Mouse (Mus musculus) myocyte (in vitro differentiated cells): ENCODE measurements around the gene Sipa1l1.

Source experiments
- CEBPB ChIP-seq: IDR thresholded peaks from 2 replicates; pipeline ENCODE4 v1.6.1; 2011; ENCODE audit warnings: mild to moderate bottlenecking, moderate library complexity; ENCODE audit not compliant: poor library complexity, insufficient read depth, severe bottlenecking
- E2F4 ChIP-seq: IDR thresholded peaks from one replicate; pipeline ENCODE4 v1.6.1; 2011; ENCODE audit warnings: mild to moderate bottlenecking, control low read depth, moderate library complexity; ENCODE audit not compliant: insufficient read depth
- MAX ChIP-seq: IDR thresholded peaks from one replicate; pipeline ENCODE4 v1.6.1; 2011; ENCODE audit warnings: low read depth, mild to moderate bottlenecking, control low read depth
- MYOD1 ChIP-seq, 3 experiments: IDR thresholded peaks; one replicate each; pipeline ENCODE4 v1.6.1; 2011; ENCODE audit warnings: control low read depth in 2 of 3, low read depth in 2 of 3, mild to moderate bottlenecking in 2 of 3, moderate library complexity in 1 of 3; ENCODE audit not compliant: insufficient read length in 2 of 3, control insufficient read depth in 1 of 3
- MYOG ChIP-seq, 3 experiments: IDR thresholded peaks; one replicate each; pipeline ENCODE4 v1.6.1; 2011; ENCODE audit warnings: control low read depth in 2 of 3, low read depth in 2 of 3, mild to moderate bottlenecking in 2 of 3; ENCODE audit not compliant: insufficient read length in 2 of 3, control insufficient read depth in 1 of 3, insufficient read depth in 1 of 3
- POLR2A ChIP-seq: IDR thresholded peaks from one replicate; pipeline ENCODE4 v1.6.1; 2011; ENCODE audit warnings: low read depth, mild to moderate bottlenecking, control low read depth, moderate library complexity; ENCODE audit not compliant: insufficient read length
- POLR2AphosphoS2 ChIP-seq: IDR thresholded peaks from one replicate; pipeline ENCODE4 v1.6.1; 2011; ENCODE audit warnings: low read depth, control low read depth; ENCODE audit not compliant: insufficient read length
- REST ChIP-seq: IDR thresholded peaks from one replicate; pipeline ENCODE4 v1.6.1; 2011; ENCODE audit warnings: mild to moderate bottlenecking, control low read depth, moderate library complexity; ENCODE audit not compliant: insufficient read depth, insufficient read length
- SRF ChIP-seq: IDR thresholded peaks from one replicate; pipeline ENCODE4 v1.6.1; 2011; ENCODE audit warnings: low read depth; ENCODE audit not compliant: control insufficient read depth, insufficient read length
- TCF12 ChIP-seq: IDR thresholded peaks from one replicate; pipeline ENCODE4 v1.6.1; 2011; ENCODE audit warnings: mild to moderate bottlenecking, control low read depth; ENCODE audit not compliant: poor library complexity, insufficient read depth, severe bottlenecking
- TCF3 ChIP-seq: IDR thresholded peaks from one replicate; pipeline ENCODE4 v1.6.1; 2011; ENCODE audit warnings: low read depth, control low read depth; ENCODE audit not compliant: insufficient read length
- USF1 ChIP-seq: IDR thresholded peaks from one replicate; pipeline ENCODE4 v1.6.1; 2011; ENCODE audit warnings: low read depth, mild to moderate bottlenecking, control low read depth, moderate library complexity

DNA sequence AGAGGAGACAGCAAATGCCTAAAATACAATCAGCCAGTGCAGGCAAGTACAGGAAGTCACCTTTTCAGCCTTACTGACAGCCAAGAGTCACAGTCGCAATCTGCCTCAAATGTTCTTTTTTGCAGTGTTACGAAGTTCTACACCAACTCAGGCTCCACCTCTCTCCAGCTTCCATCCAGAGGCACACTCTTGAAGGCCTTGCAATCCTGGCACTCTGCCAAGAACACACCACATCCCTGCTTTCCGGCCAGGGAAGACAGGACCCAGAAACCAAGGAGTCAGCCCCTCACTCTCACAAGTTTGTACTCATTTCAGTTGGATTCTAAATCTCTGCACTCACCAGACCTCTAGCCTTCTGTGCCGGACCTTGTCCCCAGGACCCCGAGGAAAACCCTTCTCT lies 299.3 kb downstream of the Sipa1l1 start:
- no peak for TF ChIP-seq POLR2A
- no peak for TF ChIP-seq CEBPB
- TF ChIP-seq MYOG (IDR thresholded peaks at IDR 0.05; ENCODE audit: control insufficient read depth in 1 of 3, insufficient read depth in 1 of 3, insufficient read length in 2 of 3, low read depth in 2 of 3) = no peak
- TF ChIP-seq TCF12 = no peak
- TF ChIP-seq TCF3 = no peak
- TF ChIP-seq E2F4 = no peak
- TF ChIP-seq USF1 = no peak
- no peak for TF ChIP-seq MAX
- no peak for TF ChIP-seq POLR2AphosphoS2
- no peak for TF ChIP-seq MYOD1 (IDR thresholded peaks at IDR 0.05; ENCODE audit: control insufficient read depth in 1 of 3, insufficient read length in 2 of 3, low read depth in 2 of 3)
- TF ChIP-seq SRF = no peak
- no peak for TF ChIP-seq REST
